Mouse (Mus musculus) testis, postnatal 14 days (tissue): ENCODE measurements at regions not wholly inside any gene's neighbourhood (a gene's known extent, or its start where the extent isn't known, plus 50 kb on each side); places are given as distances from the start of the nearest gene placed in this dataset.

ENCODE experiments used
- DNase-seq: peaks from one replicate; pipeline ENCODE4 v3.0.0; 2021; ENCODE audit warnings: low spot score

- DNase-seq, result no peak
Measured at GRCm38 (mm10) chr4:32074399-32075296, 110.8 kb downstream of the Map3k7 start.

- DNase-seq, result no peak
Measured at GRCm38 (mm10) chr4:32076391-32076925, 112.6 kb downstream of the Map3k7 start.

GRCm38 (mm10) chr4:32083456-32083855 lies 119.6 kb downstream of the Map3k7 start:
- no peak for DNase-seq

GRCm38 (mm10) chr4:32084250-32084869 lies 120.5 kb downstream of the Map3k7 start:
- DNase-seq, result no peak

- no peak for DNase-seq
Measured at GRCm38 (mm10) chr4:32085040-32085439, 121.1 kb downstream of the Map3k7 start.

- DNase-seq, result no peak
Measured at GRCm38 (mm10) chr4:32091086-32091485, 127.2 kb downstream of the Map3k7 start.

GRCm38 (mm10) chr4:32092320-32093041 lies 128.6 kb downstream of the Map3k7 start:
- DNase-seq, result no peak

- no peak for DNase-seq
Measured at GRCm38 (mm10) chr4:32098233-32098632, 134.3 kb downstream of the Map3k7 start.

GRCm38 (mm10) chr4:32101002-32101401 lies 137.1 kb downstream of the Map3k7 start:
- peak; percentile 18 for DNase-seq

GRCm38 (mm10) chr4:32106664-32107171 lies 131.9 kb upstream of the Bach2 start:
- no peak for DNase-seq

- DNase-seq, result no peak
Measured at GRCm38 (mm10) chr4:32122320-32122719, 116.3 kb upstream of the Bach2 start.

- DNase-seq, result no peak
Measured at GRCm38 (mm10) chr4:32126828-32127227, 111.8 kb upstream of the Bach2 start.

GRCm38 (mm10) chr4:32130594-32130993 lies 108.0 kb upstream of the Bach2 start:
- DNase-seq, result no peak

GRCm38 (mm10) chr4:32131819-32132218 lies 106.8 kb upstream of the Bach2 start:
- DNase-seq, result no peak

- DNase-seq, result no peak
Measured at GRCm38 (mm10) chr4:32136151-32136550, 102.5 kb upstream of the Bach2 start.

- DNase-seq, result no peak
Measured at GRCm38 (mm10) chr4:32137243-32137642, 101.4 kb upstream of the Bach2 start.

GRCm38 (mm10) chr4:32137966-32138365 lies 100.6 kb upstream of the Bach2 start:
- no peak for DNase-seq

- no peak for DNase-seq
Measured at GRCm38 (mm10) chr4:32139586-32139985, 99.0 kb upstream of the Bach2 start.

GRCm38 (mm10) chr4:32140068-32140467 lies 98.5 kb upstream of the Bach2 start:
- DNase-seq, result no peak

GRCm38 (mm10) chr4:32142198-32142597 lies 96.4 kb upstream of the Bach2 start:
- no peak for DNase-seq

- no peak for DNase-seq
Measured at GRCm38 (mm10) chr4:32147146-32147545, 91.5 kb upstream of the Bach2 start.

- no peak for DNase-seq
Measured at GRCm38 (mm10) chr4:32148597-32148996, 90.0 kb upstream of the Bach2 start.
